Mouse (Mus musculus): Measurements from ENCODE around the gene Gm21170.
"Not testable (repeated sequence)": the region's sequence is repeated elsewhere in the genome, so short reads cannot be mapped to it uniquely, and the experiment has no call there.

The Gm21170 gene

GRCm38 (mm10) chrY:47690998-47691397 is at the start of gene Gm21170:
TSS of gene Gm21170 (minus strand) at chrY:47691098.
- not testable (repeated sequence) for DNase-seq (ENCODE audit: low spot score in 2 of 2)
